In genomic region chr8:91872278-91873115, GRCm38 (mm10) we compare ENCODE assay signal across 8 mouse cellular contexts.
DNase-seq lines count a peak whose midpoint lies in the region; TF ChIP-seq lines count a peak whose summit lies in the region.

No protein-coding gene starts in this region.

- DNase-seq in layer of hippocampus, adult 11-12 months (ENCODE audit: low spot score) = peak; percentile 6
- no peak for DNase-seq in layer of hippocampus, postnatal 14 days (ENCODE audit: low spot score in 2 of 2)
- peak; percentile 56 for DNase-seq in embryo, embryonic 9.5 days (ENCODE audit: extremely low spot score)
- peak; percentile 11 to 18 for DNase-seq in heart, postnatal 36 days
- DNase-seq in layer of hippocampus, adult 9-10 months (ENCODE audit: low spot score) = peak; percentile 0
- no peak for DNase-seq in spleen, adult 12 weeks (ENCODE audit: low spot score)
- DNase-seq in right cerebral cortex, postnatal 25 days = no peak

- H3K79me2 ChIP-seq in myocyte (ENCODE audit: control insufficient read depth, insufficient read depth) = no peaks in the 10 kb centered on the region

- H3K27me3 ChIP-seq in myocyte (ENCODE audit: control insufficient read depth, insufficient read depth, insufficient read length) = no peaks in the 10 kb centered on the region

- no peak overlapping the region for H3ac ChIP-seq in myocyte (ENCODE audit: control insufficient read depth, insufficient read length)

- TF ChIP-seq POLR2A in myocyte (IDR thresholded peaks at IDR 0.05; ENCODE audit: insufficient read length, low read depth) = no peak

- intact Hi-C loops in heart, postnatal 36 days (cut with DNase I) = no loop called here

- no peaks in the 10 kb centered on the region for H3K36me3 ChIP-seq in myocyte (ENCODE audit: control insufficient read depth, insufficient read depth)

- peak overlapping the region; percentile 13 for H3K4me2 ChIP-seq in myocyte (ENCODE audit: low read depth)

- H3K4me3 ChIP-seq in myocyte = no peak overlapping the region

TF ChIP-seq in myocyte, 11 proteins besides CTCF, POLR2A, EP300 and RAD21:
- TF ChIP-seq POLR2AphosphoS2 (IDR thresholded peaks at IDR 0.05; ENCODE audit: insufficient read length, low read depth) = no peak
- TF ChIP-seq SRF (IDR thresholded peaks at IDR 0.05; ENCODE audit: control insufficient read depth, insufficient read length, low read depth) = no peak
- no peak for TF ChIP-seq CEBPB (IDR thresholded peaks at IDR 0.05; ENCODE audit: insufficient read depth, poor library complexity, severe bottlenecking)
- TF ChIP-seq E2F4 (IDR thresholded peaks at IDR 0.05; ENCODE audit: insufficient read depth) = no peak
- TF ChIP-seq TCF3 (IDR thresholded peaks at IDR 0.05; ENCODE audit: insufficient read length, low read depth) = peak; percentile 28
- no peak for TF ChIP-seq USF1 (IDR thresholded peaks at IDR 0.05; ENCODE audit: low read depth)
- peak in 1 of 3 experiments; percentile 60 for TF ChIP-seq MYOG (IDR thresholded peaks at IDR 0.05; ENCODE audit: control insufficient read depth in 1 of 3, insufficient read depth in 1 of 3, insufficient read length in 2 of 3, low read depth in 2 of 3)
- TF ChIP-seq REST (IDR thresholded peaks at IDR 0.05; ENCODE audit: insufficient read depth, insufficient read length) = no peak
- no peak for TF ChIP-seq TCF12 (IDR thresholded peaks at IDR 0.05; ENCODE audit: insufficient read depth, poor library complexity, severe bottlenecking)
- TF ChIP-seq MYOD1 (IDR thresholded peaks at IDR 0.05; ENCODE audit: control insufficient read depth in 1 of 3, insufficient read length in 2 of 3, low read depth in 2 of 3) = peak in 2 of 3 experiments; percentile 92 to 100
- TF ChIP-seq MAX (IDR thresholded peaks at IDR 0.05; ENCODE audit: low read depth) = no peak

Comparison
In these comparisons a context has a peak if more than half of its experiments do, and no peak if none do; other contexts are left out.
1. DNase-seq: peak in layer of hippocampus, adult 11-12 months (single experiment), embryo, embryonic 9.5 days (single experiment), heart, postnatal 36 days (2 of 2) and layer of hippocampus, adult 9-10 months (single experiment); none in layer of hippocampus, postnatal 14 days (0 of 2), spleen, adult 12 weeks (single experiment) and right cerebral cortex, postnatal 25 days (single experiment).